Mouse (Mus musculus): ENCODE results near the gene Rnasel. TPM values are rescaled to one million over a fixed set of nuclear protein-coding genes. Genes with fewer than 3 reads are reported as not detected.

Gene Rnasel
- polyA plus RNA-seq, 1 experiment: 38.9 TPM

DNA sequence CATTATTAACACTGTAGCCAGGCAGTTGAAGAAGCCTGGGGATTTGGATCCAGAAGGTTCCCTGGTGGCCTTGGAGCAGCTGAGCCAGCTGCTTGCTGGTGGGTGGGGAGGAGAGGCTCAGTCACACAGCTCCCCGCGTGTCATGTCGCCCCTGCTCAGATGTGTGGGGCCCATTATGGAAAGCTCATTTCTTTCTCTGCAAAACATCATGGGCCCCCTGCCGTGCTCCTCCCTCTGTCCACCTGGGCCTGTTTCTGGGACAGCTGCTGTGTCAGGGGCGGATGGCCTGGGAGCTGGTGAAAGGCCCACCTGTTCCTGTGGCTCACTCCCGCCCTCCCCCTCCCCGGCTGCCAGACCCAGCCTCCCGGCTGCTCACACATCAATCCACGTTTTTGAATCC, 16.0 kb upstream of the Rnasel start:
- WGBS: 51% methylated on average over 9 of the region's 9 CpGs
- DNase-seq (ENCODE audit: low read depth, low spot score): no peak

GRCm38 (mm10) chr1:153734866-153735265, 14.4 kb upstream of the Rnasel start:
- WGBS: 69% methylated on average over 4 of the region's 4 CpGs

GRCm38 (mm10) chr1:153736096-153736495, 13.1 kb upstream of the Rnasel start:
- DNase-seq (ENCODE audit: low read depth, low spot score): no peak
- WGBS: 56% methylated on average over 6 of the region's 6 CpGs

More at GRCm38 (mm10) chr1:153734866-153735265, 14.4 kb upstream of the Rnasel start:
- no peak for DNase-seq (ENCODE audit: low read depth, low spot score)

DNA sequence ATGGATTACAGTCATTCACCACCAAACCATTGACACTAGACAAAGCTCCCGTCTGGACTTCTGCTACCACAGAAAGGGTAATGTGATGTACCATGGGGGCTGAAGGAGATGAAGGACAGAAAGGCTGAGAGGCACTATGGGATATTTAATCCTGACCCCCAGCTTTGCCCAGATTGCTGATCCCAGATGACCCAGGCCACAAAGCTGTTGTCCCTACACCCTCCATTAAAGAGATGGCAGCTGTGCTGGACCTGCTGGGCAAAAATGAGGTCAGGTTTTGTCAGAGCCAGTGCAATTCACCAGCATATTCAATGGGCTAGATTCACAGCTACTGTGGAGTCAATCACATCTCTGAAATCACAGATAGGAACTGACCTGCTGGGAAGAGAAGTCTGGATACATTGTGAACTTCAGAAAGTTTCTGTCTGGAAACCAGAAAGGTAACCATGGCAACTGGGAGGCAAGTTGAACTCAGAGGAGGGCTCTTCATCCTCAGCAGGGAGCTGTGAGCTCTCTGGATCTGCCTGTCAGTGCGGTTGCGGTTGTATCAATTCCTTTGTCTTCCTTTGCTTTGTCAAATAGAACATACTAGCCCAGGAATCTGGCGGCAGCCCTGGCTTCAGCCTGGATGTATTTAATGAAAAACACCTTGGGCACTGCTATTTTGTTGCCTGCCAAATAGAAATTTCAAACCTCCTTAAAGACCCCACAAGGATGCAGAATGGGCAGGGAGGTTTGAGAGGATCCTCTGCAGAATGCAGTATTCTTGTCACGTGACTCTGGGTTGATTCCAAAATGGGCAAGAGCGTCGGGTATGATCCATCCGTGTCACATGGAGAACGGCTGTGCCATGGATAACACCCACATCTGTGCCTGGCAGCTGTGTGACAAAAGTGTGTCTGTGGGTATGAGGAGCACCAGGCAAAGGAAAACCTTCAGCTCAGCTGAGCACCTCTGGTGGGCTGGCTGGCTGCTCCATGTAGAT, 11.8 kb upstream of the Rnasel start:
- 65% methylated on average over 9 of the region's 9 CpGs for WGBS
- no peak for DNase-seq (ENCODE audit: low read depth, low spot score)

- DNase-seq (ENCODE audit: low read depth, low spot score): no peak
- 19% methylated on average over 13 of the region's 13 CpGs for WGBS
Observed at GRCm38 (mm10) chr1:153739437-153740015, 9.7 kb upstream of the Rnasel start.

DNA sequence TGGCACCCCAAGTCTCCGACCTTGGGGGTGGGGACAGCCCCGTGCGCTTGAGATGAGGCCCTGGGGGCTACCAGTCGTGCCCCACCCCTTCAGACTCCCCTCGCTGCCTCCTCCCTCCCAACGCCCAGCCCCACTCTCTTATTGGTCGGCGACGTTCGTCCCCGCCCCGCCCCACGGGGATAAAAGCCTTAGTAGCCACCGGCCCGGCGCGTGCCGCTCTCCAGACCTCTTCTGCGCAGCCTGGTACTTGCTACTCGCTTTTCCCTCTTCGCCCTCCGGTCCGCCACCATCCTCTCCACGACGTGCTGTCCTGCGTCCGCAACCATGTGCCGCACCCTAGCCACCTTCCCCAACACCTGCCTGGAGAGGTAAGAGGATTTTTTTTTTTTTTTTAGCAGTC, 9.1 kb upstream of the Rnasel start, which contains the start of gene Rgs16:
Gene Rgs16 (plus strand): TSS at position 205 of the 400 bp plus-strand sequence.
- no peak for DNase-seq (ENCODE audit: low read depth, low spot score)

GRCm38 (mm10) chr1:153740775-153741400, 8.3 kb upstream of the Rnasel start:
- WGBS: 49% methylated on average over 12 of the region's 12 CpGs
- no peak for DNase-seq (ENCODE audit: low read depth, low spot score)

More for the DNA sequence above, 9.1 kb upstream of the Rnasel start, which contains the start of gene Rgs16:
- WGBS: under 1% methylated on average over 28 of the region's 28 CpGs

DNA sequence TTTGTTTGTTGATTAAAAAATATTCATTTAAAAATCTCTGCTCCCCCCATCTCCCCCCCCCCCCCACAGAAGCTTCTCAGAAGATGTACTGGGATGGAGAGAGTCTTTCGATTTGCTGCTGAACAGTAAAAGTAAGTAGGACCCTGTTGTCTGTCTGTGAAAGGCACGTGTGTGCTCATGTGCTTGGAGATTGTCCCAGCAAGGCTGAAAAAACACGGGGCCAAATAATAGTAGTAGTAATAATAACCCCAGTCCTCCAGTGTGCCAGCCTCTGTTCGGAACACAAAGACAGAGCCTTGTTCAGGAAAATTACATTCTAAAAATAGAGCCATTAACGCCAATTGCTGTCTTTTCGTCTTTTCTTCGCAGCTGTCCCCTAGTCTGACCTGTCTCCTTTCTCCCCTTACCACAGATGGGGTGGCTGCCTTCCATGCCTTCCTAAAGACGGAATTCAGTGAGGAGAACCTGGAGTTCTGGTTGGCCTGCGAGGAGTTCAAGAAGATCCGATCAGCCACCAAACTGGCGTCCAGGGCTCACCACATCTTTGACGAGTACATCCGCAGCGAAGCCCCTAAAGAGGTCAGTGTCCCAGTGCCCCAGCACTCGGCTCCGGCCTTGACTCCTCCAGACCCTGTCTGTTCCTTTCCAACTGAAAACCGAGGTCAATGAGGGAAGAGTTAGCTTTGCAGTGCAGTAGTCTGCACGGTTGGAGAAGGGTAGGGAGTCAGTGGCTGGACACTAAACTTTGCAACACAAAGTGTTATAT, 7.5 kb upstream of the Rnasel start:
- WGBS: 70% methylated on average over 18 of the region's 18 CpGs
- no peak for DNase-seq (ENCODE audit: low read depth, low spot score)

- DNase-seq (ENCODE audit: low read depth, low spot score): no peak
- WGBS: 38% methylated on average over 11 of the region's 11 CpGs
Observed at GRCm38 (mm10) chr1:153742374-153743155, 6.7 kb upstream of the Rnasel start.

DNA sequence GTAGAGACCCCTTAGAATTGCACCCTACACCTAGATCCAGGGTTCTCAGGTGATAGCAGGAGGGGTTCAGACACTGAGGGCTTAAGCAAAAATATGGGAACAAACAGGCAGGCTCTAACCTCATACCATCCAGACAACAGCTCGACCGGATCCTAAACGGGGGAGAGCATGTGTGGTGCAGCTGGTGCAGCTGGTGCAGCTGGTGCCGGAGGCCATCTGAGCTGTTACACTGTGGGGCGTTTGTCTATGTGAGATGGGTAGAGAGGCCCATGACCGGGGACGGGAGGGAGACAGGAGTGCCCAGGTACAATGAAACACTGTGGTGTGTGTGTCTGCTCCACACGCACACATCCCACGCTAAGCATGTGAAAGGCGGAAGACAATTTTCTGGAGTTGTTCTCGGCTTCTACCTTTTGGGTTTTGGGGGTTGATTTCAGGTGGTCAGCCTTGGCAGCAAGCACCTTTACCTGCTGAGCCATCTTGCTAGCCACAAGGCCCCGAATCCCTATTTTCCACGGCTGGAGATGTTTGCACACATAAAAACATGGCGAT, 3.0 kb upstream of the Rnasel start:
- WGBS: 74% methylated on average over 14 of the region's 14 CpGs
- no peak for DNase-seq (ENCODE audit: low read depth, low spot score)

- no peak for DNase-seq (ENCODE audit: low read depth, low spot score)
Observed at GRCm38 (mm10) chr1:153746728-153747127, 2.5 kb upstream of the Rnasel start.

GRCm38 (mm10) chr1:153747861-153748530, 1.2 kb upstream of the Rnasel start:
- WGBS: 68% methylated on average over 12 of the region's 12 CpGs
- no peak for DNase-seq (ENCODE audit: low read depth, low spot score)

More at GRCm38 (mm10) chr1:153746728-153747127, 2.5 kb upstream of the Rnasel start:
- WGBS: 3% methylated on average over 12 of the region's 12 CpGs

DNA sequence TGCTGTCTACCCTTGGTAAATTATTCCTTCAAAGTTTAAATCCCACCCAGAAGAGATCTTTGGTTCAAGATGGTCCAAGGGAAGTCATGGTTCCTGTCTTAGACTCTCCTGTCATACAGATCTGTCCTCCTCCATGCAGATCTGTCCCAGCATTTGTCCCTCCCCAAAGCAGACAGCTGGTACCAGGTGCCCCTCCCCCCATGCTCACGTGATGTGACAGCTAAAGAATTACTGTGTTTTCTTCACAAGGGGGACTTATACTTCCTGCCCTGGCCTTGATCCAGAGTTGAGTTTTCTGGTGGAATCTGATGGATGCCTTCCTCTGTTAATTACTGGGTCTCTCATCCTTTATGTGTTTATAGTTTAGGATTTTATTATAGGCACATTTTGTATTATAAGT, 677 bp upstream of the Rnasel start:
- 14% methylated on average over 1 of the region's 1 CpGs for WGBS
- no peak for DNase-seq (ENCODE audit: low read depth, low spot score)

GRCm38 (mm10) chr1:153750054-153750453, 828 bp downstream of the Rnasel start:
- DNase-seq (ENCODE audit: low read depth, low spot score): no peak
- 61% methylated on average over 6 of the region's 6 CpGs for WGBS

DNA sequence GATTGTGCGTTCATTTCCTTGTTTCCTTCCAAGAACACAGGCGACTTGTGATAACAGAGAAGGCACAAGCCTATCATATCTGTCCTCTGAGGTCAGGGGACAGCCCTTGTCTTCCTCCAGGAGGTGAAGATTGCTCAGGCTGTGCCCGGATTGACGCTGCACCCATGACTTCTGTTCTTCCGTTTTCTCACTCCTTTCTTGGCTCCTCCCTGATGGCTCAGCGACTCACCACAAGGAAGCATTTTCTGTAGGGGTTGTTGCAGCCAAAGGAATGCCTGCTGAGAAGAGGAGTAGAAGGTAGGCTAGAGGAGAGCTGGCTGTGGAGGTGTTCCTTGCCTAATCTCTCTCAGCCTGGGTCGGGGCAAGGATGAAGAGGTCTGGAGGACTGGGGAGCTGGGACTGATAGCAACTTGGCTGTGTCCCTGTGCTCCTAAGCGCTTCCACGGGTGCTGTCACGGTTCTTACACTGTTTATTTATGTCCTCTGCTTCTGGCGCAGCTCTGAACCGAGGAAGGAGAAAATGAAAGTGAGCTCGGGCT, 2.6 kb downstream of the Rnasel start:
- no peak for DNase-seq (ENCODE audit: low read depth, low spot score)
- WGBS: 3% methylated on average over 13 of the region's 13 CpGs

- 9% methylated on average over 6 of the region's 6 CpGs for WGBS
- DNase-seq (ENCODE audit: low read depth, low spot score): no peak
Observed at GRCm38 (mm10) chr1:153752521-153752920, 3.3 kb downstream of the Rnasel start.

GRCm38 (mm10) chr1:153753725-153754464, 4.7 kb downstream of the Rnasel start:
- WGBS: 80% methylated on average over 25 of the region's 25 CpGs
- DNase-seq (ENCODE audit: low read depth, low spot score): no peak
